Mouse (Mus musculus) spleen, postnatal 4 days (tissue): ENCODE data around the gene Gm10837.

Experiments
- DNase-seq, 2 experiments: peaks; one replicate each; pipeline ENCODE4 v3.0.0; 2022; ENCODE audit warnings: low spot score in 2 of 2

The Gm10837 gene

GRCm38 (mm10) chr14:122534017-122534924, 43.9 kb downstream of the Gm10837 start, which contains the start of gene Pcca:
Gene Pcca (plus strand): TSS chr14:122534324.
- DNase-seq = peak; percentile 92 to 95

DNA sequence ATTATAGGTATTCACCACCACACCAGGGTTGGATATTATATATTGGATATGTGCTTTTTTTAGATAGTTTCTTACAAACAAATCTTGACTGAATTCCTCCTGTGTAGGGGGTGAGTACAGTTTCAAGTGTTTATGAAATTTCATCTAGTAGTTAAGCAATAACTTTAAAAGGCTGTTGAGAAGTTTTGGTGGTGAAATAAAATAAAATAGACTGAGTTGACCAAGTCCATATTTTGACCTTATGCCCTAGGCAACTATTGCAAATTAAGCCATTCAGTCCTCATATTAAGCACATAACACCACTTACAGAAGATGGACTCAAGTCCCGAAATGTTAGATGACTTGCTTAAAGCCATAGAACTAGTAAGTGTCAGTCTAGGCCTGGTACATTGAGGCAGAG, 45.6 kb downstream of the Gm10837 start:
- DNase-seq = no peak
